Mouse (Mus musculus) MEL (cell line): Measurements from ENCODE around the gene Ppfibp1.

ENCODE experiments used
- CTCF ChIP-seq, 3 experiments: IDR thresholded peaks in 2 of 3; conservative IDR thresholded peaks in 1 of 3; 2 replicates each; pipeline ENCODE4 v1.5.1; 2011 to 2012; ENCODE audit warnings: low read length in 3 of 3, low read depth in 2 of 3, mild to moderate bottlenecking in 2 of 3, improper control_type of control experiment in 1 of 3, inconsistent platforms in 1 of 3, mixed read lengths in 1 of 3, moderate library complexity in 1 of 3; ENCODE audit not compliant: control insufficient read depth in 1 of 3, insufficient read depth in 1 of 3, poor library complexity in 1 of 3, severe bottlenecking in 1 of 3
- MYC ChIP-seq: IDR thresholded peaks from 2 replicates; pipeline ENCODE4 v1.6.1; 2011; ENCODE audit warnings: low read depth, mild to moderate bottlenecking, low read length, improper control_type of control experiment, moderate library complexity
- NRF1 ChIP-seq: IDR thresholded peaks from 2 replicates; pipeline ENCODE4 v1.6.1; 2014; ENCODE audit warnings: low read depth, mild to moderate bottlenecking, inconsistent platforms, low read length, improper control_type of control experiment, moderate library complexity; ENCODE audit not compliant: poor library complexity, insufficient read depth, severe bottlenecking
- POLR2A ChIP-seq, 2 experiments: IDR thresholded peaks; 2 replicates each; pipeline ENCODE4 v1.6.1; 2011 to 2012; ENCODE audit warnings: low read length in 2 of 2, mild to moderate bottlenecking in 2 of 2, control low read depth in 1 of 2, improper control_type of control experiment in 1 of 2, low read depth in 1 of 2, moderate library complexity in 1 of 2; ENCODE audit not compliant: control insufficient read depth in 1 of 2, insufficient read depth in 1 of 2, poor library complexity in 1 of 2

DNA sequence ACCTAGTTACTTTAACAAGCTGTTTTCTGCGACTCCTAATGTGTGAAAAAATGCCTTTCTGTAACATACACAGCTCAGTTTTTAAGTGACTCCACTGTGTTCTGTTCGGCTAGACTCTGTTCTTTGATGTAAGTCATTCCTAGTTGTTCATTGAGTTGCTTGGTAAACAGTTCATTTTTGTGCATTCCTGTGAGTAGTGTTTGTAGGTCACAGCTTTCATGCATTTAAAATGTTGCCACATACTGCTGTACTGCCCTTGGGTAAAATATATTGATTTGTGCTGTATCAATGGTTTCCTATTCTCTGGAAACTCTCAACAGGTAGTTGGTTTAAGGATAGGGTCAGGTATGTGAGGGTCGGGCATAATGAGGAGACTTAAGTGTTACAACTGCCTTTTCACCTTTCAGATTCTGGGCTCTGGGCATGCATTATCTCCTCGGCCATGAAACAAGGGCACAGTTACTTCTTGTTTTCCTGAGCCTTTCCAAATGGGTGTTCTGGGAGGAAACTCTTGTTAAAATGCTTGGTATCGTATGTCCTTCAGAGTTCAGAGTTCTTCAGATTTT, 38.2 kb downstream of the Ppfibp1 start:
- TF ChIP-seq CTCF (IDR thresholded peaks at IDR 0.05 in 2 of 3, conservative IDR thresholded peaks at IDR 0.05 in 1 of 3; ENCODE audit: control insufficient read depth in 1 of 3, insufficient read depth in 1 of 3, low read depth in 2 of 3, low read length in 3 of 3, poor library complexity in 1 of 3, severe bottlenecking in 1 of 3) (no peak), NRF1 (no peak), POLR2A (IDR thresholded peaks at IDR 0.05; ENCODE audit: control insufficient read depth in 1 of 2, insufficient read depth in 1 of 2, low read depth in 1 of 2, low read length in 2 of 2, poor library complexity in 1 of 2) (no peak), MYC (no peak)
